Mouse (Mus musculus): Measurements from ENCODE around the gene Mfsd14a. TPM values are rescaled to one million over a fixed set of nuclear protein-coding genes. Genes with fewer than 3 reads are reported as not detected.
"Not testable (repeated sequence)": the region's sequence is repeated elsewhere in the genome, so short reads cannot be mapped to it uniquely, and the experiment has no call there.

Gene Mfsd14a
- polyA plus RNA-seq, 1 experiment from 2014 or later: 70.7 TPM

- Histone ChIP-seq H3K9me3 (ENCODE audit: control insufficient read depth, low read length) (no peaks in the 10 kb centered on the region), H3K9ac (replicated peaks; ENCODE audit: low read depth, low read length) (no peak overlapping the region), H3K4me3 (ENCODE audit: low read depth, low read length) (no peak overlapping the region), H3K36me3 (ENCODE audit: control insufficient read depth, insufficient read depth, low read length) (no peaks in the 10 kb centered on the region), H3K27me3 (ENCODE audit: control insufficient read depth, insufficient read depth, low read length) (no peaks in the 10 kb centered on the region), H3K27ac (ENCODE audit: low read depth, low read length) (no peak overlapping the region), H3K4me2 (ENCODE audit: low read depth, low read length) (no peak overlapping the region), H3K4me1 (ENCODE audit: control insufficient read depth, insufficient read depth, low read length) (peaks cover 9% of the 10 kb centered on the region; the same call in 1 of the 2 replicates)
- WGBS: 59% methylated on average over 7 of the region's 7 CpGs
- ATAC-seq (ENCODE audit: low read depth): no peak
Observed at GRCm38 (mm10) chr3:116656184-116656965, 6.1 kb downstream of the Mfsd14a start.

GRCm38 (mm10) chr3:116654051-116654450, 8.4 kb downstream of the Mfsd14a start:
- not testable (repeated sequence) for ATAC-seq (ENCODE audit: low read depth); H3K27ac ChIP-seq (ENCODE audit: low read depth, low read length); H3K36me3 ChIP-seq (ENCODE audit: control insufficient read depth, insufficient read depth, low read length); H3K4me1 ChIP-seq (ENCODE audit: control insufficient read depth, insufficient read depth, low read length); H3K4me2 ChIP-seq (ENCODE audit: low read depth, low read length); H3K4me3 ChIP-seq (ENCODE audit: low read depth, low read length); H3K9ac ChIP-seq (replicated peaks; ENCODE audit: low read depth, low read length); H3K27me3 ChIP-seq (ENCODE audit: control insufficient read depth, insufficient read depth, low read length); H3K9me3 ChIP-seq (ENCODE audit: control insufficient read depth, low read length)
- WGBS: 93% methylated on average over 11 of the region's 11 CpGs

GRCm38 (mm10) chr3:116653278-116653945, 9.1 kb downstream of the Mfsd14a start:
- no peaks in the 10 kb centered on the region for H3K36me3 ChIP-seq (ENCODE audit: control insufficient read depth, insufficient read depth, low read length)
- H3K4me1 ChIP-seq (ENCODE audit: control insufficient read depth, insufficient read depth, low read length): peaks cover 3% of the 10 kb centered on the region; the same call in 1 of the 2 replicates
- ATAC-seq (ENCODE audit: low read depth): 0 out of 2 replicates have a peak, but pooled peaks have one; percentile 38
- no peak overlapping the region for H3K9ac ChIP-seq (replicated peaks; ENCODE audit: low read depth, low read length)
- no peaks in the 10 kb centered on the region for H3K27me3 ChIP-seq (ENCODE audit: control insufficient read depth, insufficient read depth, low read length)
- 68% methylated on average over 5 of the region's 5 CpGs for WGBS
- no peak overlapping the region for H3K27ac ChIP-seq (ENCODE audit: low read depth, low read length)
- H3K4me2 ChIP-seq (ENCODE audit: low read depth, low read length): no peak overlapping the region
- no peak overlapping the region for H3K4me3 ChIP-seq (ENCODE audit: low read depth, low read length)
- no peaks in the 10 kb centered on the region for H3K9me3 ChIP-seq (ENCODE audit: control insufficient read depth, low read length)

GRCm38 (mm10) chr3:116652033-116652446, 10.4 kb downstream of the Mfsd14a start:
- 49% methylated on average over 3 of the region's 3 CpGs for WGBS
- Histone ChIP-seq H3K36me3 (ENCODE audit: control insufficient read depth, insufficient read depth, low read length) (no peaks in the 10 kb centered on the region), H3K4me3 (ENCODE audit: low read depth, low read length) (no peak overlapping the region), H3K4me1 (ENCODE audit: control insufficient read depth, insufficient read depth, low read length) (peaks cover 3% of the 10 kb centered on the region; the same call in 1 of the 2 replicates), H3K9ac (replicated peaks; ENCODE audit: low read depth, low read length) (no peak overlapping the region), H3K9me3 (ENCODE audit: control insufficient read depth, low read length) (no peaks in the 10 kb centered on the region), H3K27ac (ENCODE audit: low read depth, low read length) (no peak overlapping the region), H3K27me3 (ENCODE audit: control insufficient read depth, insufficient read depth, low read length) (no peaks in the 10 kb centered on the region), H3K4me2 (ENCODE audit: low read depth, low read length) (no peak overlapping the region)
- ATAC-seq (ENCODE audit: low read depth): 0 out of 2 replicates have a peak, but pooled peaks have one; percentile 39

- H3K4me1 ChIP-seq (ENCODE audit: control insufficient read depth, insufficient read depth, low read length): no peaks in the 10 kb centered on the region
- H3K36me3 ChIP-seq (ENCODE audit: control insufficient read depth, insufficient read depth, low read length): peaks cover 12% of the 10 kb centered on the region
- H3K4me2 ChIP-seq (ENCODE audit: low read depth, low read length): no peak overlapping the region
- H3K4me3 ChIP-seq (ENCODE audit: low read depth, low read length): no peak overlapping the region
- ATAC-seq (ENCODE audit: low read depth): no peak
- no peaks in the 10 kb centered on the region for H3K9me3 ChIP-seq (ENCODE audit: control insufficient read depth, low read length)
- H3K9ac ChIP-seq (replicated peaks; ENCODE audit: low read depth, low read length): no peak overlapping the region
- WGBS: 97% methylated on average over 9 of the region's 9 CpGs
- H3K27ac ChIP-seq (ENCODE audit: low read depth, low read length): no peak overlapping the region
- H3K27me3 ChIP-seq (ENCODE audit: control insufficient read depth, insufficient read depth, low read length): no peaks in the 10 kb centered on the region
Observed at GRCm38 (mm10) chr3:116650698-116651097, 11.8 kb downstream of the Mfsd14a start.

GRCm38 (mm10) chr3:116648805-116649204, 13.7 kb downstream of the Mfsd14a start:
- H3K9me3 ChIP-seq (ENCODE audit: control insufficient read depth, low read length): no peaks in the 10 kb centered on the region
- no peak overlapping the region for H3K4me2 ChIP-seq (ENCODE audit: low read depth, low read length)
- no peak overlapping the region for H3K9ac ChIP-seq (replicated peaks; ENCODE audit: low read depth, low read length)
- ATAC-seq (ENCODE audit: low read depth): no peak
- H3K27me3 ChIP-seq (ENCODE audit: control insufficient read depth, insufficient read depth, low read length): no peaks in the 10 kb centered on the region
- H3K27ac ChIP-seq (ENCODE audit: low read depth, low read length): no peak overlapping the region
- H3K4me1 ChIP-seq (ENCODE audit: control insufficient read depth, insufficient read depth, low read length): no peaks in the 10 kb centered on the region
- H3K36me3 ChIP-seq (ENCODE audit: control insufficient read depth, insufficient read depth, low read length): peaks cover 19% of the 10 kb centered on the region
- 95% methylated on average over 7 of the region's 7 CpGs for WGBS
- no peak overlapping the region for H3K4me3 ChIP-seq (ENCODE audit: low read depth, low read length)

GRCm38 (mm10) chr3:116646387-116646786, 16.1 kb downstream of the Mfsd14a start:
- WGBS: 95% methylated on average over 1 of the region's 1 CpGs
- no peak for ATAC-seq (ENCODE audit: low read depth)

GRCm38 (mm10) chr3:116642373-116642772, 20.1 kb downstream of the Mfsd14a start:
- no peak overlapping the region for H3K9ac ChIP-seq (replicated peaks; ENCODE audit: low read depth, low read length)
- no peak for ATAC-seq (ENCODE audit: low read depth)
- H3K27me3 ChIP-seq (ENCODE audit: control insufficient read depth, insufficient read depth, low read length): no peaks in the 10 kb centered on the region
- no peak overlapping the region for H3K4me2 ChIP-seq (ENCODE audit: low read depth, low read length)
- H3K4me3 ChIP-seq (ENCODE audit: low read depth, low read length): no peak overlapping the region
- no peaks in the 10 kb centered on the region for H3K9me3 ChIP-seq (ENCODE audit: control insufficient read depth, low read length)
- no peaks in the 10 kb centered on the region for H3K4me1 ChIP-seq (ENCODE audit: control insufficient read depth, insufficient read depth, low read length)
- WGBS: 97% methylated on average over 2 of the region's 2 CpGs
- no peak overlapping the region for H3K27ac ChIP-seq (ENCODE audit: low read depth, low read length)
- peaks cover 50% of the 10 kb centered on the region for H3K36me3 ChIP-seq (ENCODE audit: control insufficient read depth, insufficient read depth, low read length)

More at GRCm38 (mm10) chr3:116646387-116646786, 16.1 kb downstream of the Mfsd14a start:
- Histone ChIP-seq H3K27me3 (ENCODE audit: control insufficient read depth, insufficient read depth, low read length) (no peaks in the 10 kb centered on the region), H3K4me3 (ENCODE audit: low read depth, low read length) (no peak overlapping the region), H3K4me1 (ENCODE audit: control insufficient read depth, insufficient read depth, low read length) (no peaks in the 10 kb centered on the region), H3K4me2 (ENCODE audit: low read depth, low read length) (no peak overlapping the region), H3K36me3 (ENCODE audit: control insufficient read depth, insufficient read depth, low read length) (peaks cover 25% of the 10 kb centered on the region), H3K9me3 (ENCODE audit: control insufficient read depth, low read length) (no peaks in the 10 kb centered on the region), H3K27ac (ENCODE audit: low read depth, low read length) (no peak overlapping the region), H3K9ac (replicated peaks; ENCODE audit: low read depth, low read length) (no peak overlapping the region)

GRCm38 (mm10) chr3:116641811-116642371, 20.6 kb downstream of the Mfsd14a start:
- no peak overlapping the region for H3K4me2 ChIP-seq (ENCODE audit: low read depth, low read length)
- H3K9me3 ChIP-seq (ENCODE audit: control insufficient read depth, low read length): no peaks in the 10 kb centered on the region
- no peak overlapping the region for H3K4me3 ChIP-seq (ENCODE audit: low read depth, low read length)
- 93% methylated on average over 6 of the region's 6 CpGs for WGBS
- no peak overlapping the region for H3K9ac ChIP-seq (replicated peaks; ENCODE audit: low read depth, low read length)
- ATAC-seq (ENCODE audit: low read depth): no peak
- H3K36me3 ChIP-seq (ENCODE audit: control insufficient read depth, insufficient read depth, low read length): peaks cover 50% of the 10 kb centered on the region
- no peak overlapping the region for H3K27ac ChIP-seq (ENCODE audit: low read depth, low read length)
- no peaks in the 10 kb centered on the region for H3K4me1 ChIP-seq (ENCODE audit: control insufficient read depth, insufficient read depth, low read length)
- H3K27me3 ChIP-seq (ENCODE audit: control insufficient read depth, insufficient read depth, low read length): no peaks in the 10 kb centered on the region

All from neural tube, embryonic 14.5 days (tissue).